Mouse (Mus musculus) forebrain, embryonic 16.5 days (tissue): ENCODE data around the gene Ccdc120. TPM values are rescaled to one million over a fixed set of nuclear protein-coding genes. Genes with fewer than 3 reads are reported as not detected.
A peak's percentile ranks its signal among the peaks of the same experiment; 100 is the strongest.

Experiments used
- ATAC-seq: fragments of 200-750 bp; cut with Nextera tagmentation; 2 replicates; pipeline ENCODE4 v1.8.0; 2017; ENCODE audit warnings: mild to moderate bottlenecking, moderate library complexity
- H3K27ac ChIP-seq: fragments of 300-500 bp; sonication (generic); 2 replicates; pipeline ENCODE4 v1.5.1; 2014; ENCODE audit warnings: low read length, control low read depth
- H3K27me3 ChIP-seq: fragments of 300-500 bp; sonication (generic); replicated peaks from 2 replicates; pipeline ENCODE4 v1.6.1; 2014; ENCODE audit warnings: low read length; ENCODE audit not compliant: control insufficient read depth, insufficient read depth
- H3K36me3 ChIP-seq: fragments of 300-500 bp; sonication (generic); 2 replicates; pipeline ENCODE4 v1.6.1; 2014; ENCODE audit not compliant: control insufficient read depth, insufficient read depth
- H3K4me1 ChIP-seq: fragments of 300-500 bp; sonication (generic); replicated peaks from 2 replicates; pipeline ENCODE4 v1.6.1; 2014; ENCODE audit warnings: low read length; ENCODE audit not compliant: control insufficient read depth, insufficient read depth
- H3K4me2 ChIP-seq: fragments of 300-500 bp; sonication (generic); 2 replicates; pipeline ENCODE4 v1.6.1; 2014; ENCODE audit warnings: mild to moderate bottlenecking, low read length, control low read depth
- H3K4me3 ChIP-seq: fragments of 300-500 bp; sonication (generic); replicated peaks from 2 replicates; pipeline ENCODE4 v1.5.1; 2014; ENCODE audit warnings: mild to moderate bottlenecking, low read length, control low read depth
- H3K9ac ChIP-seq: fragments of 300-500 bp; sonication (generic); replicated peaks from 2 replicates; pipeline ENCODE4 v1.6.1; 2014; ENCODE audit warnings: low read depth, low read length, control low read depth
- H3K9me3 ChIP-seq: fragments of 300-500 bp; sonication (generic); 2 replicates; pipeline ENCODE4 v1.6.1; 2016; ENCODE audit warnings: low read length; ENCODE audit not compliant: control insufficient read depth
- WGBS: fragments of 180-500 bp; shearing (Covaris S2); extraction: QIAGEN DNeasy Blood & Tissue Kit; methylation state at CpG from one replicate; pipeline ENCODE4 v1.1.7; 2014; 5-methylcytosine and 5-hydroxymethylcytosine counted together
- polyA plus RNA-seq: library from polyadenylated mRNA; unstranded; fragments of >200 nt; fragmentation: Nextera tagmentation; extraction: Ambion mirVana; gene quantifications from 2 replicates; pipeline ENCODE4 v1.2.1, GENCODE M21; 2015

Gene Ccdc120
- polyA plus RNA-seq, 1 experiment from 2014 or later: 64.2 TPM

- no peak overlapping the region for H3K4me2 ChIP-seq
- H3K4me3 ChIP-seq: no peak overlapping the region
- no peaks in the 10 kb centered on the region for H3K4me1 ChIP-seq
- 49% methylated on average over 8 of the region's 8 CpGs for WGBS
- no peaks in the 10 kb centered on the region for H3K27me3 ChIP-seq
- H3K27ac ChIP-seq: no peak overlapping the region
- peaks cover 5% of the 10 kb centered on the region; the same call in 1 of the 2 replicates for H3K36me3 ChIP-seq
- H3K9ac ChIP-seq: no peak overlapping the region
- H3K9me3 ChIP-seq: no peaks in the 10 kb centered on the region
- ATAC-seq: peak; percentile 63
Measured at GRCm38 (mm10) chrX:7776329-7777082, 25.8 kb upstream of the Ccdc120 start.

- no peak for ATAC-seq
- H3K27ac ChIP-seq: no peak overlapping the region
- no peaks in the 10 kb centered on the region for H3K27me3 ChIP-seq
- H3K9me3 ChIP-seq: no peaks in the 10 kb centered on the region; the same call in 1 of the 2 replicates
- no peak overlapping the region for H3K4me2 ChIP-seq
- H3K4me1 ChIP-seq: no peaks in the 10 kb centered on the region
- no peak overlapping the region for H3K4me3 ChIP-seq
- no peak overlapping the region for H3K9ac ChIP-seq
- 74% methylated on average over 9 of the region's 9 CpGs for WGBS
- peaks cover 5% of the 10 kb centered on the region; the same call in 1 of the 2 replicates for H3K36me3 ChIP-seq
Measured at GRCm38 (mm10) chrX:7775501-7776205, 24.9 kb upstream of the Ccdc120 start.

DNA sequence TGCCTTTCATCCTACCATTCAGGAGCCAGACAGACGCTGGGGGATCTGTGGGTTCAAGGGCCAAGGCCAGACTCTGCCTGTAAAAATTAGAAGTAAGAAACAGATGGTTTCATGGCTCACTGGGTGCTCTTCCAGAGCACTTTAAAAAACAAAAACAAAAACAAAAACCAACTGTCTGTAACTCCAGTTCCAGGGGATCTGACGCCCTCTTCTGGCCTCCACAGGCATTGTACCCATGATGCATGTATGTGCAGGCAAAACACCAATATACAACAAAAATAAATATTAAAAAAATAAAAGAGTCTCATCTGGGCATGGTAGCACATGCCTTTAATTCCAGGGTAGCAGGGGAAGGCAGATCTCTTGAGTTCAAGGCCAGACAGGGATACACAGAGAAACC is 22.1 kb upstream of the Ccdc120 start:
- Histone ChIP-seq H3K27me3 (no peaks in the 10 kb centered on the region), H3K9ac (no peak overlapping the region), H3K27ac (no peak overlapping the region), H3K36me3 (peaks cover 5% of the 10 kb centered on the region; the same call in 1 of the 2 replicates), H3K4me3 (no peak overlapping the region), H3K4me2 (no peak overlapping the region), H3K4me1 (no peaks in the 10 kb centered on the region), H3K9me3 (no peaks in the 10 kb centered on the region; the same call in 1 of the 2 replicates)
- WGBS: 53% methylated on average over 2 of the region's 2 CpGs
- ATAC-seq: no peak

DNA sequence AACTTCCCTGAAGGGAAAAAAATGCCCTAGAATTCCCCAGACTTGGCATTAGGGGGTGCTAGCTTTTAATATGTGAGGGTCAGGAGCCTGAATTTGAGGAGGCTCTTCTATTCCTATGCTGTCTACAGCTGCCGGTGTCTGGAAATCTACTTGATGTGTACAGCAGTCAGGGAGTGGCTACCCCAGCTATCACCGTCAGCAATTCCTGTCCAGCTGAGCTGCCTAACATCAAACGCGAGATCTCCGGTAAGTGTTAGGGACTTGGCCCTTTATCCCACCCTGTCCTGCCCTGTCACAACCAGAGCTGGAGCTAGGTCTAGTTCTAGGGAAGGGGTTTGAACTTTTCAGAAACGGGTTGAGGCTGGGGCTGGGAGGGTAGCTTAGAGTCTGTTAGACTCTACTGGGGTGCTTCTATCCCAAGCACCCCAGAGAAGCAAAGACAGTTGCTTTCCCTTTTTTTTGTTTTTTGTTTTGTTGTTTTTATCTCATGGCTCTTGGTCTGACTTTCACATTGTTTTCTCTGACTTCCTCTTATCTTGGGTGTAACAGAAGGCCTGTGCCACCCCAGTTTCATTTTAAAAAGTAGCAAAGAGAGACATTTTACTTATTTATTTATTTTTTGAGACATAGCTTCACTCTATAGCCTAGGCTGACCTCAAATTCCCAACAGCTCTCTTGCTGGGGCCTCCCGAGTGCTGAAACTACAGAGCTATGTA is 18.8 kb upstream of the Ccdc120 start:
- H3K27ac ChIP-seq: no peak overlapping the region
- H3K27me3 ChIP-seq: no peaks in the 10 kb centered on the region
- no peak overlapping the region for H3K4me3 ChIP-seq
- no peak overlapping the region for H3K9ac ChIP-seq
- WGBS: 89% methylated on average over 7 of the region's 7 CpGs
- peaks cover 5% of the 10 kb centered on the region; the same call in 1 of the 2 replicates for H3K36me3 ChIP-seq
- no peaks in the 10 kb centered on the region; the same call in 1 of the 2 replicates for H3K9me3 ChIP-seq
- no peak overlapping the region for H3K4me2 ChIP-seq
- no peak for ATAC-seq
- H3K4me1 ChIP-seq: peaks cover 5% of the 10 kb centered on the region; the same call in 1 of the 2 replicates

DNA sequence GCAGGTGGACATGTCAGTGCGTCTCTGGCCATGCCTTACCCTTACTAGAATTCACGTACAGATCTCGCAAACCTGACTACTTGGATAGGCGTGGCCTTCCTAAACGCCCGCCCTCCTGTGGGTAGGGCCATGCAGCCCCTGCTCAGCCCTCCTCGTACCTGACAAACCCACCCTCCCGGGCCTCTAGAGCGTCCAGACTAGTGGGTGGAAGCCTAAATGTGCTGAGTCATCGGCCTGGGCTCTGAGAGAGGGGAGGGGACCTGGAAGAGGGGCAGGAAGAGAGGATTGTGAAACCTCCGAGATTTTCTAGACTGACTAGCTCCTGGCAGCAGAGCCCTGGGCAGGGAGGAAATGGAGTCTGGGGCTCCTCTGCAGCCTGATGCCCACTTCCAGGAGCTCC is 15.1 kb upstream of the Ccdc120 start:
- H3K4me3 ChIP-seq: peak overlapping the region; percentile 61
- H3K36me3 ChIP-seq: 0 out of 2 replicates have a peak, but pooled peaks cover 2% of the 10 kb centered on the region
- H3K4me2 ChIP-seq: peak overlapping the region; percentile 67
- peaks cover 19% of the 10 kb centered on the region for H3K4me1 ChIP-seq
- 15% methylated on average over 11 of the region's 11 CpGs for WGBS
- no peak overlapping the region for H3K9ac ChIP-seq
- peak; percentile 45; the same call in 1 of the 2 replicates for ATAC-seq
- H3K27ac ChIP-seq: no peak overlapping the region
- no peaks in the 10 kb centered on the region for H3K27me3 ChIP-seq
- no peaks in the 10 kb centered on the region; the same call in 1 of the 2 replicates for H3K9me3 ChIP-seq

GRCm38 (mm10) chrX:7765281-7765670 is 14.6 kb upstream of the Ccdc120 start:
- no peaks in the 10 kb centered on the region for H3K27me3 ChIP-seq
- no peak overlapping the region for H3K9ac ChIP-seq
- peaks cover 19% of the 10 kb centered on the region for H3K4me1 ChIP-seq
- no peak for ATAC-seq
- H3K9me3 ChIP-seq: no peaks in the 10 kb centered on the region; the same call in 1 of the 2 replicates
- H3K27ac ChIP-seq: no peak overlapping the region
- peak overlapping the region; percentile 61 for H3K4me3 ChIP-seq
- 18% methylated on average over 13 of the region's 13 CpGs for WGBS
- 0 out of 2 replicates have a peak, but pooled peaks cover 2% of the 10 kb centered on the region for H3K36me3 ChIP-seq
- H3K4me2 ChIP-seq: peak overlapping the region; percentile 67

DNA sequence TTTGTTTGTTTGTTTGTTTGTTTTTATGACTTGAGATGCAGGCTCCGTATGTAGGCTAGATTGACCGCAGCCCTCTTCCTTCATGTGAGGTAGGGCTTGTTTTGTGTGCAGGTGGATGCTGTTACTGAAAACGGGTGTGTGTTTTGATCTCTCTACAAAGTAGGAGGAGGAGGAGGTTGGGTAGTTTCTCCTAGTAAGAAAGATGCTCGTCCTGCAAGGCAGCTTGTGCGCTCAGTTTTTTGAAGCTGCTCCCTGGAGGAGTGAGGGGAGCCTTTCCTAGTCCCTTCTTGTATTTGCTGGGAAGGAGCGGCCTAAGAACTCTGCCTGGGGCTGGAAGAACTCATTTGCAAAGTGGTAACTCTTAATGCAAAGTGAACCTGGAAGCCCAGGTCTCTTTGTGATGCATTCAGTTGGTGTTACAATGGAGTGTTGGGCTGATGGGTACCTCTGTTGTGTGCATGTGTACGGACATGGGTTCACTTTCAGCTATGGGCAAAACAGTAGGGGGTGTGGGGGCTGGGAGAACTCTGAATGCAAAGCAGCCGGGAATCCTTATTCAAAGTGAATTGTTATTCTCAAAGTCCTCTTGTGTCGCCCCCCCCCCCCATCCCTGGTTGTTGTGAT is 14.1 kb upstream of the Ccdc120 start:
- Histone ChIP-seq H3K9me3 (no peaks in the 10 kb centered on the region; the same call in 1 of the 2 replicates), H3K4me1 (peaks cover 19% of the 10 kb centered on the region), H3K36me3 (0 out of 2 replicates have a peak, but pooled peaks cover 2% of the 10 kb centered on the region), H3K4me3 (peak overlapping the region; percentile 61), H3K27ac (no peak overlapping the region), H3K9ac (no peak overlapping the region), H3K4me2 (peak overlapping the region; percentile 67), H3K27me3 (no peaks in the 10 kb centered on the region)
- 21% methylated on average over 9 of the region's 9 CpGs for WGBS
- no peak for ATAC-seq

GRCm38 (mm10) chrX:7763631-7764393 is 13.1 kb upstream of the Ccdc120 start:
- WGBS: 11% methylated on average over 22 of the region's 22 CpGs
- peak overlapping the region; percentile 61 for H3K4me3 ChIP-seq
- H3K27me3 ChIP-seq: no peaks in the 10 kb centered on the region
- no peaks in the 10 kb centered on the region; the same call in 1 of the 2 replicates for H3K9me3 ChIP-seq
- peak overlapping the region; percentile 58 for H3K9ac ChIP-seq
- no peak for ATAC-seq
- peak overlapping the region; percentile 67 for H3K4me2 ChIP-seq
- 0 out of 2 replicates have a peak, but pooled peaks cover 2% of the 10 kb centered on the region for H3K36me3 ChIP-seq
- no peak overlapping the region for H3K27ac ChIP-seq
- peaks cover 19% of the 10 kb centered on the region for H3K4me1 ChIP-seq
